ENCODE assay signal across 23 mouse cellular contexts in genomic region chr1:132767422-132767821, GRCm38 (mm10). TPM values are rescaled to one million over a fixed set of nuclear protein-coding genes. Genes with fewer than 3 reads are reported as not detected.
A peak's percentile ranks its signal among the peaks of the same experiment; 100 is the strongest.
DNase-seq lines count a peak whose midpoint lies in the region; ATAC-seq lines count a peak whose summit lies in the region.
"Had no signal": no experiment of that assay in that cellular context is flagged by ENCODE, and none has a peak within 500 bp of the region (broad histone marks: within the 10 kb centered on the region; RNA-seq: fewer than 3 reads in every experiment).

No protein-coding gene starts in this region.

- ATAC-seq in granulocyte monocyte progenitor cell, adult 5-6 weeks (replicated peaks; ENCODE audit: poor library complexity, severe bottlenecking), result peak; percentile 99
- ATAC-seq: activated CD4-positive, CD25-positive, alpha-beta regulatory T cell, adult 4 months; forebrain, embryonic 14.5 days; inflammation-experienced regulatory T-cells, adult 6 months; lung, postnatal 0 days had no signal

- peak; percentile 33 for DNase-seq in layer of hippocampus, adult 11-12 months (ENCODE audit: low spot score)
- no peak for DNase-seq in layer of hippocampus, adult 9-10 months (ENCODE audit: low spot score)
- DNase-seq in left cerebral cortex, postnatal 4 days, result peak; percentile 57
- DNase-seq in left cerebral cortex, postnatal 10 days (ENCODE audit: extremely low spot score in 1 of 2, low spot score in 2 of 2), result no peak
- DNase-seq in brain, adult 2 months (ENCODE audit: low read depth, low spot score), result peak; percentile 45
- no peak for DNase-seq in urinary bladder, postnatal 14 days (ENCODE audit: low spot score)
- DNase-seq in right cerebral cortex, adult 2 months (ENCODE audit: low spot score in 2 of 2), result no peak
- DNase-seq: adrenal gland, adult 2 months; adrenal gland, postnatal 36 days; cerebellum, adult 2 months; cerebellum, postnatal 36 days; embryo, embryonic 11 days; heart, postnatal 10 days; kidney, adult 11 months; kidney, postnatal 14 days; liver, embryonic 13.5 days; right cerebral cortex, postnatal 25 days had no signal

- intact Hi-C loops in left cerebral cortex, postnatal 4 days (cut with DNase I), result no loop called here
- intact Hi-C loops in left cerebral cortex, postnatal 10 days (cut with DNase I), result no loop called here

RNA-seq across cellular contexts. Expression of gene Nfasc, which starts 25.8 kb away (rescaled TPM):
- 100 to 1,000 TPM; 126 to 128 TPM for total RNA-seq in left cerebral cortex, postnatal 4 days (2021)
- 100 to 1,000 TPM; 125 to 134 TPM for total RNA-seq in left cerebral cortex, postnatal 10 days (2021)
- total RNA-seq in granulocyte monocyte progenitor cell, adult 5-6 weeks (2014; fragmentation: Nextera tagmentation), result not detected in 2 replicates
- total RNA-seq in granulocyte monocyte progenitor cell, adult 5-6 weeks (2017), result not detected in 2 replicates
- total RNA-seq: CH12.LX had no signal

Comparison
In these comparisons a context has a peak if more than half of its experiments do, and no peak if none do; other contexts are left out.
1. DNase-seq: peak in layer of hippocampus, adult 11-12 months (single experiment), left cerebral cortex, postnatal 4 days (single experiment) and brain, adult 2 months (single experiment); none in layer of hippocampus, adult 9-10 months (single experiment), left cerebral cortex, postnatal 10 days (0 of 2), urinary bladder, postnatal 14 days (single experiment) and right cerebral cortex, adult 2 months (0 of 2).
2. RNA of gene Nfasc, which starts 25.8 kb away (total RNA-seq): 125 to 134 TPM in left cerebral cortex, postnatal 10 days and 126 to 128 TPM in left cerebral cortex, postnatal 4 days; not detected in granulocyte monocyte progenitor cell, adult 5-6 weeks; every median in the first group is over 100 times any median in the second.